Mouse (Mus musculus): Measurements from ENCODE around the gene Sox14. TPM values are rescaled to one million over a fixed set of nuclear protein-coding genes. Genes with fewer than 3 reads are reported as not detected.

Gene Sox14
- total RNA-seq, 2 experiments from 2014 or later = not detected

DNA sequence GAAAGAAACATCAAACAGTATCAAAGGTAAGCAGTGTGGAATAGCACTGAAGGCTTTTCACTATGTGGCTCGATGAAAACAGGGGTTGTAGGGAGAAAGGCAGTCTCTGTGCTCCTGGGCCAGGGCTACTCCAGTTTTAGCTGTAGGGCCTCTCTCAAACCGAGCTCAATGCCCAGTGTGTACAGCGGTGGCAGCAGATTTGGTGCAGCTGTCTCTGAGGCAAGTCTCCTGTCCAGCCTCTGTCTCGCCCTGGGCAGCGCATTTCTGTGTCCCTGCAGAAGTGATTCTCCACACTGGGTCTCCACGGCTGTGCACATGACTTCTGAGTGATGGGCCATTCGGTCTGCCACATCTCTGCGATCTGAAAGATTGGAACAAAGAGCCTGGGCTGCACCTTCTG lies 27.6 kb downstream of the Sox14 start:
- DNase-seq = no peak

- peak; percentile 60 to 74 for DNase-seq
These were observed 29.1 kb downstream of the Sox14 start for GRCm38 (mm10) chr9:99846820-99847219.

- no peak for DNase-seq
These were observed 36.6 kb downstream of the Sox14 start for GRCm38 (mm10) chr9:99839367-99839766.

DNA sequence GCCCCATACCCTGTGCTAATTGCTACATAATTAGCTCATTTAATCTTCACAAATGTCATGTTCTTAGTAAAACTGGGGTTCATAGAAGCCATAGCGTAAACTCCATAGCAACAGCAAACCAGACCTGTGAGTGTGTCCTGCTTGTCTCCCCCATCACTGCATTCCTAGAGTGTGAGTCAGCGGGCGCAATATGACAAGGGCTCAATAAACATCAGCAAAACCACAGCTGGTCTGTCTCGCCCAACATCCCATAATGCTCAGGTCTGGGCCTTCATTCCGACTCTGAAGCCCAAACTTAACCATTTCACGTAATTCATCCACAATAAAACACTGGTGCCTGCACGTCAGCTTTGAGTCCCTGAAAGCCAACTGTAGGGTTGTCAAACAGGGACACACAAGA lies 37.1 kb downstream of the Sox14 start:
- DNase-seq = no peak

- no peak for DNase-seq
These were observed 39.3 kb downstream of the Sox14 start for GRCm38 (mm10) chr9:99836707-99837106.

DNA sequence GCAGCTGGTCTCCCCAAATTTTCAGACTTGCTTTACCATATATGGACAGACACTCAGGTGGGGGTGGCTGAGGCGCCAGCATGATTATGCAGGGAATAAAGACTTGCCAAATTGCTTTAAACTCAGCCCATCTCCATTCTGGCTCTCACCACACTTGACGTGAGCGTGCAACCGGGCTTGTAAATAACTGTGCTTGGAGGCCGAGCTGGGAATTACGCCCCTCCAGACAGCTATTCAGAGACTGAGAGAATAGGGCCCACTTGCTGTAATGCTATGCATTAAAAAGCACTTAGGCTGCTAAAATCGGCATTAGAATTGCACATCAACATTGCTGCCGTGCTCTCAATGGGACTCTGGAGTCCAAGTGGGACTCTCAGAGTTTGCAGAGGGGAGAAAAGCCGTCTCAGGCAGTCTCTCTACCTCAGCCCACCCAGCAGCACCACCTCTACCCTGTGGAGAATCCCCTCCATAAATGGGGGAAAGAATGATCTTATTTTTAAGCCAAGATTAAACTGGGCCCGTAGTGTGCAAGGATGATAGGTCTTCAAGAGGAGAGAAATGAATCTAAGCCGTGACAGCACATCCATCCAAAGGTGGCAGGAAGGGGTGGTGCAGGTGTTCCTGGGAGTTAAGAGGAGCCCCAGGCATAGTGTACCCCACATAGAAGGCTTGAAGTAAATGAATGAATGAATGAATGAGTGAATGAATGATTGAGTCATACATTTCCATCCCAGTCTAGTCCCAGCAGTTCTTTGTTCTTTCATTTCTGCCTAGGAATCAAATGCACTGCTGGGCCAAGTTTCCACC lies 40.1 kb downstream of the Sox14 start:
- no peak for DNase-seq

Other genes starting within 250 kb of the Sox14 start
- gene Dzip1l, start 246.7 kb downstream of the Sox14 start, total RNA-seq (2021) = 10 to 100 TPM; 19.7 to 28.6 TPM
- not detected for gene Cldn18, start 158.9 kb downstream of the Sox14 start, total RNA-seq (2021)

Measured in layer of hippocampus, postnatal 36 days (tissue).